Mouse (Mus musculus): ENCODE measurements around the gene Nudcd2. TPM values are rescaled to one million over a fixed set of nuclear protein-coding genes. Genes with fewer than 3 reads are reported as not detected.

The Nudcd2 gene
- total and polyA plus RNA-seq, 3 experiments = 89.8 to 221 (median 119) TPM

DNA sequence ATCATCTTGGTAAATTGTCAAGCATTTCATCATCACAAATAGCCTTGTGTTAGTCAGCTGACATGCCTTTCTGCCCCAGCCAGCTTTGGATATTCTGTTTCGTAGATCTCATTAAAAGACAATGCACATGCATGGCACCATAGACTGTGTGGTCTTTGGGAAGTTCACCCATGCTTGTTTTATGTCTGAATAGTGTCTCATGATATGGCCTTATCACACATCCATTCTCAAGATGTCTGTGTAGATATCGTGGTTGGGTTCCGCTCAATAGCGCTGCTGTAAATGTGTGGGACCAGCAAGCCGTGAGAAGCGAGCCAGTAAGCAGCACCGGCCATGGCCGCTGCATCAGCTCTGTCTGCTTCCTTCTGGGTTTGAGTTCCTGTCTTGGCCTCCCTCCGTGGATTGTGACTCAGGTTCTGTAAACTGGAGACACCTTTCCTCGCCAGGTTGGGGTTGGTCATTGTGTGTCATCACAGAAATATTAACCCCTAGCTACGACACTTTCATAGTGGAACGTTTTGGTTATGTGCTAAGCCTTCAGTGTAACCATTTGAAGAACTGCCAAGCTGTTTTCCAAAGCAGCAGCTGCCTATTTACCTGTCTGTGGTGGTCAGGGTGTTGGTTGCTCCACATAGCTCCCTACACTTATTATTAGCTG lies 8.3 kb downstream of the Nudcd2 start:
- H3K36me3 ChIP-seq (replicated peaks in 1 of 2; ENCODE audit: control insufficient read depth in 1 of 2, insufficient read depth in 1 of 2, low read length in 1 of 2) = peaks cover 34 to 67% of the 10 kb centered on the region in 2 experiments

DNA sequence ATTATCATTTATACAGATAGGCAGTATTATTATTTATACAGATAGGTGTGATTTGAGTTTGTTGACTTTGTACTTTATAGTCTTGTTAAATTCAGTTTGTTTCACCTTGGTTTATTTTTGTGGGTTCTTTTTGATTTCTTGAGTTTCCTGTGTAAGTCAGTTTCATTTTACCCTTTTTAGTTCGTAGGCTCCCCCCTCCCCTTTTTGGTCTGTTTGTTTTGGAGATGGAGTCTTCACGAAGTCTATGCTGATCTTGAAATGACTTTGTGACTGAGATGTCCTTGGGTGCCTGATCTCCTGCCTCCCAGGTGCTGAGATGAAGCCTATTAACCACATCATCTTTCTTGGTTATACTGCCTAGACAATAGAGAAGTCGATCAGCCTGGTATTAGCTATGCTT lies 10.9 kb downstream of the Nudcd2 start:
- H3K27ac ChIP-seq (ENCODE audit: insufficient read depth, low read depth) = no peak overlapping the region
- H3K27me3 ChIP-seq (replicated peaks) = no peaks in the 10 kb centered on the region
- H3K4me1 ChIP-seq (ENCODE audit: control insufficient read depth in 1 of 2, insufficient read depth in 2 of 2) = peaks cover 3 to 6% of the 10 kb centered on the region in 2 experiments; a peak in 2 of 4 replicates
- H3K9ac ChIP-seq (ENCODE audit: insufficient read depth, low read depth) = no peak overlapping the region
- H3K79me2 ChIP-seq (replicated peaks; ENCODE audit: control insufficient read depth, extremely low read depth, insufficient read depth, poor library complexity, severe bottlenecking) = no peaks in the 10 kb centered on the region
- H3K36me3 ChIP-seq (replicated peaks in 1 of 2; ENCODE audit: control insufficient read depth in 1 of 2, insufficient read depth in 1 of 2, low read length in 1 of 2) = peaks cover 19 to 60% of the 10 kb centered on the region in 2 experiments
- H3K4me2 ChIP-seq (ENCODE audit: insufficient read depth, low read depth, poor library complexity, severe bottlenecking) = no peak overlapping the region
- DNase-seq (ENCODE audit: extremely low read depth) = no peak
- no peak overlapping the region for H3K4me3 ChIP-seq (replicated peaks in 1 of 3; ENCODE audit: low read depth in 2 of 3, low read length in 2 of 3, poor library complexity in 1 of 3)
- TF ChIP-seq NRF1 (IDR thresholded peaks at IDR 0.05; ENCODE audit: low read depth, low read length) (no peak), ELF1 (IDR thresholded peaks at IDR 0.05; ENCODE audit: low read depth, low read length) (no peak), USF1 (IDR thresholded peaks at IDR 0.05; ENCODE audit: low read depth, low read length) (no peak), CTCF (conservative IDR thresholded peaks at IDR 0.05 in 1 of 2, IDR thresholded peaks at IDR 0.05 in 1 of 2; ENCODE audit: low read depth in 2 of 2, low read length in 2 of 2) (no peak), POLR2A (IDR thresholded peaks at IDR 0.05; ENCODE audit: low read depth, low read length) (no peak), E2F4 (IDR thresholded peaks at IDR 0.05; ENCODE audit: insufficient replicate concordance, low read depth, low read length) (no peak), TBP (conservative IDR thresholded peaks at IDR 0.05; ENCODE audit: low read depth, low read length) (no peak), MYC (IDR thresholded peaks at IDR 0.05; ENCODE audit: low read depth, low read length) (no peak), MXI1 (IDR thresholded peaks at IDR 0.05; ENCODE audit: low read depth, low read length) (no peak), ETS1 (conservative IDR thresholded peaks at IDR 0.05; ENCODE audit: low read depth, low read length) (no peak), NELFE (IDR thresholded peaks at IDR 0.05; ENCODE audit: low read depth, low read length) (no peak), ZKSCAN1 (IDR thresholded peaks at IDR 0.05; ENCODE audit: borderline replicate concordance, low read depth, low read length) (no peak), JUND (conservative IDR thresholded peaks at IDR 0.05; ENCODE audit: low read depth, low read length) (no peak), KAT2A (IDR thresholded peaks at IDR 0.05; ENCODE audit: insufficient replicate concordance, low read length) (no peak)
- in situ Hi-C loops (cut with MboI; ENCODE audit: low pct_ligation_motif_present, low pct_unique_long_range_greater_than_20kb, low sequenced_read_pairs) (no loop called here), dilution Hi-C loops (cut with MboI; ENCODE audit: extremely low pct_ligation_motif_present, extremely low pct_unique_long_range_greater_than_20kb, low sequenced_read_pairs) (no loop called here)
- no peaks in the 10 kb centered on the region for H3K9me3 ChIP-seq (replicated peaks; ENCODE audit: low read length)

More for the DNA sequence above, 8.3 kb downstream of the Nudcd2 start:
- H3K79me2 ChIP-seq (replicated peaks; ENCODE audit: control insufficient read depth, extremely low read depth, insufficient read depth, poor library complexity, severe bottlenecking) = 0 out of 2 replicates have a peak, but pooled peaks cover 2% of the 10 kb centered on the region
- no peak for DNase-seq (ENCODE audit: extremely low read depth)
- no peak overlapping the region for H3K4me2 ChIP-seq (ENCODE audit: insufficient read depth, low read depth, poor library complexity, severe bottlenecking)
- no peak overlapping the region for H3K4me3 ChIP-seq (replicated peaks in 1 of 3; ENCODE audit: low read depth in 2 of 3, low read length in 2 of 3, poor library complexity in 1 of 3)
- TF ChIP-seq ELF1 (IDR thresholded peaks at IDR 0.05; ENCODE audit: low read depth, low read length) = no peak
- TF ChIP-seq POLR2AphosphoS2 (IDR thresholded peaks at IDR 0.05; ENCODE audit: low read depth, low read length) = 0 out of 2 replicates have a peak, but pooled peaks have one; percentile 10
- in situ Hi-C loops (cut with MboI; ENCODE audit: low pct_ligation_motif_present, low pct_unique_long_range_greater_than_20kb, low sequenced_read_pairs) = no loop called here
- dilution Hi-C loops (cut with MboI; ENCODE audit: extremely low pct_ligation_motif_present, extremely low pct_unique_long_range_greater_than_20kb, low sequenced_read_pairs) = no loop called here
- H3K9me3 ChIP-seq (replicated peaks; ENCODE audit: low read length) = no peaks in the 10 kb centered on the region
- H3K27ac ChIP-seq (ENCODE audit: insufficient read depth, low read depth) = peak overlapping the region; percentile 1; the same call in 1 of the 2 replicates
- H3K27me3 ChIP-seq (replicated peaks) = no peaks in the 10 kb centered on the region
- H3K9ac ChIP-seq (ENCODE audit: insufficient read depth, low read depth) = no peak overlapping the region
- peaks cover 3 to 6% of the 10 kb centered on the region in 2 experiments; a peak in 2 of 4 replicates for H3K4me1 ChIP-seq (ENCODE audit: control insufficient read depth in 1 of 2, insufficient read depth in 2 of 2)
